Mouse (Mus musculus) midbrain, embryonic 10.5 days (tissue): ENCODE measurements around the gene Bmp6. TPM values are rescaled to one million over a fixed set of nuclear protein-coding genes. Genes with fewer than 3 reads are reported as not detected.

Source experiments
- DNase-seq: peaks from one replicate; pipeline ENCODE4 v3.0.0-alpha.2; 2017; ENCODE audit warnings: low spot score
- H3K27ac ChIP-seq: fragments of 300-500 bp; sonication (generic); replicated peaks from 2 replicates; pipeline ENCODE4 v1.5.1; 2016; ENCODE audit warnings: mild to moderate bottlenecking
- H3K27me3 ChIP-seq: fragments of 300-500 bp; sonication (generic); 2 replicates; pipeline ENCODE4 v1.6.1; 2016; ENCODE audit warnings: low read depth, mild to moderate bottlenecking; ENCODE audit not compliant: poor library complexity, severe bottlenecking
- H3K36me3 ChIP-seq: fragments of 300-500 bp; sonication (generic); 2 replicates; pipeline ENCODE4 v1.6.1; 2016; ENCODE audit warnings: mild to moderate bottlenecking, moderate library complexity
- H3K4me1 ChIP-seq: fragments of 300-500 bp; sonication (generic); 2 replicates; pipeline ENCODE4 v1.6.1; 2016
- H3K4me3 ChIP-seq: fragments of 300-500 bp; sonication (generic); 2 replicates; pipeline ENCODE4 v1.5.1; 2016; ENCODE audit warnings: mild to moderate bottlenecking, moderate library complexity
- H3K9me3 ChIP-seq: fragments of 300-500 bp; sonication (generic); replicated peaks from 2 replicates; pipeline ENCODE4 v1.6.1; 2016; ENCODE audit warnings: mild to moderate bottlenecking
- WGBS: fragments of 180-500 bp; shearing (Covaris S2); methylation state at CpG from one replicate; pipeline ENCODE4 v1.1.7; 2016; 5-methylcytosine and 5-hydroxymethylcytosine counted together
- polyA plus RNA-seq: library from polyadenylated mRNA; unstranded; fragments of >200 nt; fragmentation: Nextera tagmentation; extraction: Ambion mirVana; gene quantifications from 2 replicates; pipeline ENCODE4 v1.2.1, GENCODE M21; 2016

Gene Bmp6
- polyA plus RNA-seq, 1 experiment from 2014 or later, result 2.5 TPM

DNA sequence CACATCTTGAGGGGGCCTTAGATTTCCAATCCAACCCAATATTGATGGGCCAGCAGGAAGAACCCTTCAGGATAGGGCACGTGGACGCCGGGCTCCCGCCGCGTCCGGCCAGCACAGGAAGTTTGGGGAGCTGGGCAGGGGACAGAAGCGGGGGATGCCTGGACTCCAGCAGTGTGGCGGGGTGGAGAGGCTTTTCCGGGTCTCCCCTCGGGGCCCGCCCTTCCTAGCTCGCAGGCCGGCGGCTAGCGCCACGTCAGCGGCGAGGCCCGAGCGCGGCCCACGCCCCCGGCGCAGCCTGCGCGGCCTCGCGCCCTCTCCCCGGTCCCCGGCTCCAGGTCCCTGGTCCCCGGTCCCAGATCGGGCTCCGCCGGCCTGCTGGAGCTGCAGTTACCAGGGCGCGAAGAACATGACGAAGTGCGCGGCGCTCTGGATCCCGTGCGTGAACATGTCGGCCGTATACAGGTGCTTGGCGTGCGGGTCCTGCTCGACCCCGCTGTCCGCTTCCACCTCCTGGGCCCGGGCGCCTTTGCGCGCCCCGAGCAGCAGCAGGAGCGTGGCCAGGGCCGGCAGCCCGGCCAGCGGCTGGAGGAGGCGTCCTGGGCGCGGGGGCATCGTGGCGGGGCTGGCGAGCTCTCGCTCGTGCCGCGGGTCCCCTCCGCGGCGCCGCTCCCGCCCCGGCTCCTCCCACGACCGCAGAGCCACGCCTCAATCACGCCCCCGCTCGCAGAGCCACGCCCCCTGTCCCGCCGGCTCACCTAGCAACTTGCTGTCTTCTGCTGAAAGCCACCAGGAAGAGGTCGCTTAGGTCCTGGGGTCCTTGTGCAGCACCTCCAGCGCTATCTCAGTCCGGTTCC lies 183.1 kb downstream of the Bmp6 start:
- Histone ChIP-seq H3K4me1 (peaks cover 29% of the 10 kb centered on the region), H3K27me3 (0 out of 2 replicates have a peak, but pooled peaks cover 6% of the 10 kb centered on the region), H3K9me3 (no peaks in the 10 kb centered on the region), H3K27ac (peak overlapping the region; percentile 93), H3K36me3 (peaks cover 5% of the 10 kb centered on the region), H3K4me3 (peak overlapping the region; percentile 89)
- WGBS, result under 1% methylated on average over 86 of the region's 87 CpGs
- peak; percentile 86 for DNase-seq

DNA sequence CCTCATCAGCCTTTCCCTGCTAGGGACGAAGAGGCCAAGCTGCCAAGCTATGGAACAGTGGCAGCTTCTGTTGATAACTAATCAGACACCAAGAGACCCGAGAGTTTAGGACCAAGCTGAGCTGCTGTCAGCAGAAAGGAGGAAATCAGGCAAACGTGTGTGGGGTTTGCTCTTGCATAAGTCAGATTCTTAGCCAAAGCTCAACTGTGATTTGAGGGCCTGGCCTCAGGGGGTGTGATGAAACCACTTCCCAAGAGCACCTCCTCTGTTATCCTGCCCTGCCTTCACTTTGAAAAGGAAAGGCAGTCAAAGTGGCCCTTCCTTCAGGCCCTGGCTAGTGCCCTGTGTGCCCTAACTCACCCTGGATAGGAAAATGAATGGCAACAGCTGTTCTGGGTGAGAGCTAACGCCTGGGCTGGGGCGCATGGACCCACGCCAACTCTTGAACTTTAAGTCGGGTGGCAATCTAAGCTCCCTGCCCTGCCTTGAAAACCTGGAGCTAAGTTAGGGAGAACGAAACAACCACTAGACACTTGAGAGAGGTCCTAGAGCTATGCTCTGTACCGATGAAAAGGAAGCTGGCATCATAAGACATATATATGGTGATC lies 183.9 kb downstream of the Bmp6 start, which contains the start of gene Txndc5:
Gene Txndc5 (minus strand): TSS at position 138 of the 608 bp plus-strand sequence.
- Histone ChIP-seq H3K9me3 (no peaks in the 10 kb centered on the region), H3K27ac (peak within 1 kb of the TSS; percentile 93), H3K36me3 (no peaks in the 10 kb centered on the region), H3K4me1 (peaks cover 29% of the 10 kb centered on the region), H3K4me3 (peak within 1 kb of the TSS; percentile 89), H3K27me3 (0 out of 2 replicates have a peak, but pooled peaks cover 6% of the 10 kb centered on the region)
- WGBS, result 60% methylated on average over 9 of the region's 9 CpGs
- DNase-seq, result no peak

DNA sequence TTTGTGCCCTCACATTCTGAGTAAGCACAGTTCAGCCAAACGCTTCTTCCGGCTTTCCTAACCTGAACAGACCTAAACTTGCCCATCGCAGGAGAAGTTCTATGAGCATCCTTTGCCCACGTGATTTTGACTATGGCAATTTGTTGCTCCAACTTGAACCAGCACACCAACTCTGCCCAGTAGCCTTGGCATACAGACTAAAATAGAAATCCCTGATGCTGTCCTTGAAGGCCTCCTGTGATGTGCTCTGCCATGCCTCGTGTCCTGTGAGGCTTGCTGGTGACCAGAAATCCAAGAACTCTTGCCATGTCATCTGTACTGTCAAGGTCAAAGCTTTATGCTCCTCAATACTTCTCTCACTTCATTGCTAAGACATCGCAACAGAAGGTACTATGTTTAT lies 184.7 kb downstream of the Bmp6 start:
- no peaks in the 10 kb centered on the region for H3K36me3 ChIP-seq
- 85% methylated on average over 6 of the region's 6 CpGs for WGBS
- no peak for DNase-seq
- 0 out of 2 replicates have a peak, but pooled peaks cover 6% of the 10 kb centered on the region for H3K27me3 ChIP-seq
- no peaks in the 10 kb centered on the region for H3K9me3 ChIP-seq
- H3K27ac ChIP-seq, result no peak overlapping the region
- H3K4me3 ChIP-seq, result no peak overlapping the region
- peaks cover 29% of the 10 kb centered on the region for H3K4me1 ChIP-seq

DNA sequence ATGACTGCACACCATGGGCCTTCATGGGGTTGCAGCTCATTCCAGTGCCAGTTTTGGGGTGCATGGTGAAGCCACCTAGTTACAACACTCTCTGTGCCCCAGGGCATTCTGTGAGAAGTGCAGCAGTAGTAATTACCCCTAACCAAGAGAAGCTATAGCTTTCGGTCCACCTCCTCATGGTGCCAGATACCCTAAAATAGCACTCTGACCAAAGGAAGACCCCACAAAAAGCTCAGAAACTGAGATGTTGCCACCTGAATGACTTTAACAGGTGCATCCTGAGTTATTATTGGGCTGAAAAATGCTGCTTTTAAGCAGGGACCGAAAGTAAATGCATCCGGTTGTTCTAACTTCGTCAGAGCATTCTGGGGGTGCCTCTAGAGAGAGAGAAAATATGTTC lies 186.6 kb downstream of the Bmp6 start:
- no peak for DNase-seq
- H3K4me1 ChIP-seq, result peaks cover 23% of the 10 kb centered on the region
- H3K36me3 ChIP-seq, result no peaks in the 10 kb centered on the region
- H3K27me3 ChIP-seq, result 0 out of 2 replicates have a peak, but pooled peaks cover 6% of the 10 kb centered on the region
- no peak overlapping the region for H3K4me3 ChIP-seq
- WGBS, result 95% methylated on average over 4 of the region's 4 CpGs
- no peaks in the 10 kb centered on the region for H3K9me3 ChIP-seq
- H3K27ac ChIP-seq, result no peak overlapping the region

DNA sequence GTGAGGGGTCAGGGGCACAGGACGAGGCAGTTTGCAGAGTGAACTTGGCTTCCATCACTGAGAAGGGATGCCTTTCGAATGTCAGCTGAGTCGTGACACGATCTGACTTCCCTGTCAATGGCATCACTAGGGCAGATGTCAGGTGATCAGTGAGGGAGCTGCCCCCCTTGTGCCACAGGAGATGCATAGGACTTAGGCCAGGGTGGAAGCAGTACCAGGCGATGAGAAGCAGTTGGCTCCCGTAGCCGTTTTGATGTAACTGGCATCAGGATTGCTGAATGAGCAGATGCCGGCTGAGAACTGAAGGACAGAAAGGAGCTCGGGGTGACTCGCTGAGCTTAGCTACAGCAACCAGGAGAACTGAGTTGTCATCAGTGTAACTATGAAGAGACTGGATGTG lies 188.6 kb downstream of the Bmp6 start:
- 86% methylated on average over 10 of the region's 10 CpGs for WGBS
- no peak overlapping the region for H3K27ac ChIP-seq
- no peak overlapping the region for H3K4me3 ChIP-seq
- H3K27me3 ChIP-seq, result 0 out of 2 replicates have a peak, but pooled peaks cover 6% of the 10 kb centered on the region
- DNase-seq, result no peak
- peaks cover 5% of the 10 kb centered on the region for H3K4me1 ChIP-seq
- no peaks in the 10 kb centered on the region for H3K9me3 ChIP-seq
- no peaks in the 10 kb centered on the region for H3K36me3 ChIP-seq

DNA sequence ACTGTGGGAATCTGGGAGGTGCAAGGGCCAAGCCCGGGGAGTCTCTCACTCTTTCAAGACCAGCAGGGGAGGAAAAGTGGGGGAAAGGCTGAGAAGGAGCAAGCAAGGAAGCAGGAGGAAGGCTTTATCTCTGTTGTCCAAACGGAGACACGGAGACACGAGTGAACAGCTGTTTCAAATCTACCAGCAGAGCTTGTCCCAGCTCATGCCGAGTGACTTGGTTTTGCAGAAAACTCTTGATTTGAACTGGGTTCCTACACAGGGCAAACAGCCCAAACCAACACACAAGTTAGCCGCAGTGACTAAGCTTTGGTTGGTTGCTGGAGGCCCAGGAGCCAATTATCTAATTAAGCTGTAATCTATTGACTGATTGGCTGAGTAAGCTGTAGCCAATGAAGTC lies 189.1 kb downstream of the Bmp6 start:
- Histone ChIP-seq H3K4me1 (no peaks in the 10 kb centered on the region), H3K36me3 (no peaks in the 10 kb centered on the region), H3K27ac (no peak overlapping the region), H3K4me3 (no peak overlapping the region), H3K27me3 (0 out of 2 replicates have a peak, but pooled peaks cover 6% of the 10 kb centered on the region), H3K9me3 (no peaks in the 10 kb centered on the region)
- WGBS, result 60% methylated on average over 6 of the region's 6 CpGs
- DNase-seq, result no peak

DNA sequence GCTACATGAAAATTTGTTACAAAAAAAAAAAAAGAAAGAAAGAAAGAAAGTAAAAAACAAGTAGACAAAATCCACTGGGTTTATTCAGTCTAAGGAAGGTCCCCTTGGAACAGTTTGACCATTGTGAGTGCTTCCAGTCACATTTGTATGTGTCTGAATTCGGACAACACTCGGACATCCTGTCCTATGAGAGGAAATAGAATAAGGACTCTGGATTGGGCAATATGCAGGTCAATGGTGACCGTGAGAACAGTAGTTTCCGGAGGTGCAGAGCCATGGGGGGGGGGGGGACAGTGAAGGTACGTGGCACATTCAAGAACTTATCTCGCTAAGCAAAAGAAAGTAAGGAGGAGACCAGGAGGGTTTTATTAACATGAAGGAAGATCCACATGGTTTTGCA lies 189.8 kb downstream of the Bmp6 start:
- H3K4me3 ChIP-seq, result no peak overlapping the region
- no peak for DNase-seq
- no peak overlapping the region for H3K27ac ChIP-seq
- no peaks in the 10 kb centered on the region for H3K27me3 ChIP-seq
- H3K4me1 ChIP-seq, result no peaks in the 10 kb centered on the region
- H3K9me3 ChIP-seq, result no peaks in the 10 kb centered on the region
- WGBS, result 89% methylated on average over 6 of the region's 6 CpGs
- no peaks in the 10 kb centered on the region for H3K36me3 ChIP-seq

DNA sequence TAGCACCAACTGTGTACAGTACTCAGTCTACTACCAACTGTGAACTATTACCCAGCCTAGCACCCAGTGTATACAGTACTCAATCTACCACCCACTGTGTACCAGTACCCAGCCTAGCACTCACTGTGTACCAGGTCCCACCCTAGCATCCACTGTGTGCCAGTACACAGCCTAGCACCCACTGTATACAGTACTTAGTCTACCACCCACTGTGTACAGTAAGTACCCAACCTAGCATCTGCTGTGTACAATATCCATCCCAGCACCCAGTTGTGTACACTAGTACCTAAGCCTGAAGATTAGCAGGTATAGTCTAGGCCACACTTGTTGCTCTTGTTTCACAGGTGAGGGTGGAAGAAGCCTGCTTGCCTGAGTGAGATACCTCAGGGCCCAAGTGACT lies 192.6 kb downstream of the Bmp6 start:
- H3K36me3 ChIP-seq, result no peaks in the 10 kb centered on the region
- no peaks in the 10 kb centered on the region for H3K27me3 ChIP-seq
- H3K4me3 ChIP-seq, result no peak overlapping the region
- no peaks in the 10 kb centered on the region for H3K9me3 ChIP-seq
- no peak for DNase-seq
- H3K27ac ChIP-seq, result no peak overlapping the region
- H3K4me1 ChIP-seq, result no peaks in the 10 kb centered on the region

DNA sequence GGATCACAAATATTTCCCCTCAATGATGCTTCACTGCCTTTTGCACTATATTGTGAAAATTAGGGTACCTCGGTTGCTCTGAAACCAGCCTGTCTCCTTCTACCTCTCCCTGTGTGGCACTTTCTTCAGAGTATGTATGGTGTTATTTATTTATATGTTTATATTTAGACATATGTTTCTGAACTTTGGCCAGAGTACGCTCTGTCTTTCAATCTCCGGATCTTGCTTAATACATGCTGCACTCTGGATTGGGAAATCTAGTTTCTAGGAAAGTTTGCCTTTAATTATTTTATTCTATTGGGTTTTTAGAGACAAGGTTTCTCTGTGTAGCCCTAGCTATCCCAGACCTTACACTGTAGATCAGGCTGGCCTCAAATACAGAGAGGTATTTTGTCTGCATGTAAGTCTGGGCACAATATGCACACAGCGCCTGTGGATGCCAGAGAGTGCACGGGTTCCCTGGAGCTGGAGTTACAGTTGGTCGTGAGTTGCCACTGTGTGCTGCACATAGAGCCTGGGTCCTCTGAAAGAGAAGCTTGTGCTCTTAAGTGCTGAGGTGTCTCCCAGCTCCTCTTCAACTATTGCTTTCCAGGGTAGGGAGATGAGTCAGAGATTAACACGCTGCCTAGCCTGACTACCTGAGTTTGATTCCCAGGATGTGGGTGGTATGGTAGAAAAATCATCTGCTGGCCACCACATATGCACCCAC lies 194.4 kb downstream of the Bmp6 start:
- H3K9me3 ChIP-seq, result no peaks in the 10 kb centered on the region
- DNase-seq, result no peak
- no peaks in the 10 kb centered on the region for H3K36me3 ChIP-seq
- H3K4me3 ChIP-seq, result no peak overlapping the region
- no peaks in the 10 kb centered on the region for H3K27me3 ChIP-seq
- no peak overlapping the region for H3K27ac ChIP-seq
- 90% methylated on average over 7 of the region's 7 CpGs for WGBS
- H3K4me1 ChIP-seq, result no peaks in the 10 kb centered on the region

DNA sequence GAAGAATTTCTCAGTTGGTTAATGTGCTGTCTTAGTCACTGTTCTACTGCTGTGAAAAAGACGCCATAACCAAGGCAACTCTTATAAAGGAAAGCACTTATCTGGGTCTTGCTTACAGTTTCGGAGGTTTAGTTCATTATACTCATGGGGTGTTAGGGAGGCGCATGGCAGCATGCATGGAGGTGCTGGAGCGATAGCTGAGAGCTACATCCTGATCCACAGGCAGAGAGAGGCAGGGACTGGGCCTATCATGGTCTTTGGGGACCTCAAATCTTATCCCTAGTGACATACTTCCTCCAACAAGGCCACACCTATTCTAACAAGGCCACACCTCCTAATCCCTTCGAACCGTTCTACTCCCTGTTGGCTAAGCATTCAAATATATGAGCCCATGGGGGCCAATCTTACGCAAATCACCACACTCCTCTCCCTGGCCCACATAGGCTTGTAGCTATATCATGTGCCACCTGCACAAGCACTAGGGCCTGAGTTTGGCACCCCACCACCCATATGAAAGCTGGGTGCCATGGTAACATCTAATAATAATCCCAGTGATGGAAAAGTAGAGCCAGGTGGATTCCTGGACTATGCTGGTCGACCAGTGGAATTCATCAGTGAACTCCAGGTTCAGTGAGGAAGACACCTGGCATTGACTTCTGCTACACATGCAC lies 198.7 kb downstream of the Bmp6 start:
- Histone ChIP-seq H3K36me3 (no peaks in the 10 kb centered on the region), H3K27ac (no peak overlapping the region), H3K4me1 (no peaks in the 10 kb centered on the region), H3K27me3 (no peaks in the 10 kb centered on the region), H3K4me3 (no peak overlapping the region), H3K9me3 (no peaks in the 10 kb centered on the region)
- WGBS, result 84% methylated on average over 8 of the region's 8 CpGs
- DNase-seq, result no peak

DNA sequence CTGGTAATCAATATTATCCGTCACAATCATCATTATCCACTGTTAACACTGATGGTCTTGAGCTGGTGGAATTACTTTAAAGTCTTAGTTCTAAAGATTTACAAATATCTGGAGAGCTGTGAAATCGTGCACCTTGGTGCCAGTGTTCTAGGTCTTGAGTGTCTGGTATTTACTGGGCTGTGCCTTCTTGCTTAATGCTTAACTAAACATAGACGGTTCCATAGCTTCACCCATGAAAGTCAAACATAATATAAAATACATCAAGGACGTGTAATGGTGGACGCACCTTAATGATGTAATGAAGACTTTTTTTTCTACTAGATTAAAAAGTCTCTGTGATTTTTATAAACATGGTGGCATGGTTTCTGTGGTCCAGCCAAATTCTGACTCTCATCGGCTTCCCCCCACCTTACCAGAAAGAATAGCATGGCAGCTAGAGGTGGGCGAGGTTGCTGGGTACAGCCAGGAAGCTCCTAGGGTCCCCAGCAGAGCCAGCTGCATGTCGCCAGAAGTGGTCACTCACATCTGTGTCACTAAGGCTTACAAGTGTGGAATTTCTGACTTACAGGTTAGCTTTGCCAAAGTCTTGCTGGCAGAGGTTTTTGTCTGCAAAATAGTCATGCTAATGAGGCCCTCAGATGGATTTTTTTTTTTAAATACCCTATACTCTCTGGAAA lies 200.0 kb downstream of the Bmp6 start:
- H3K27me3 ChIP-seq, result no peaks in the 10 kb centered on the region
- no peaks in the 10 kb centered on the region for H3K4me1 ChIP-seq
- no peaks in the 10 kb centered on the region for H3K36me3 ChIP-seq
- no peaks in the 10 kb centered on the region for H3K9me3 ChIP-seq
- no peak overlapping the region for H3K4me3 ChIP-seq
- 87% methylated on average over 8 of the region's 8 CpGs for WGBS
- H3K27ac ChIP-seq, result no peak overlapping the region
- DNase-seq, result no peak

DNA sequence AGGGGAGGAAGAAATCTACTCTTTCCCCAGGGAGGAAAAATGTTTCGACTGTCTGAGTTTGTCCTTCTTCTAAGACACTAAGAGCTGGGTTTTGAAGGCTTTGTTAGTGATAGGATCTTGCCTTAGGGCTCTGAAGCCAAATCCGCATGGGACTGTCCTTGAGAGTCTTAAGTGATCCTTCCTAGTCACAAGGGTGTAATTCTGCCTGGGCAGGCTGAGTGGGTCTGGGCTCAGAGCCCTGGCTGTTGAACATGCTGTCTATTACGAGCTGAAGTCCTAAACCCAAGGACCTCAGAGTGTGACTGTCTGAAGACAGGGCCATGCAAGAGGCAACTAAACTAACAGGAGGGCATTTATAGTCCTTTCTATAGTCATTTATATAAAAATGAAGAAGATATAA lies 200.6 kb downstream of the Bmp6 start:
- DNase-seq, result no peak
- no peak overlapping the region for H3K4me3 ChIP-seq
- H3K4me1 ChIP-seq, result no peaks in the 10 kb centered on the region
- no peaks in the 10 kb centered on the region for H3K9me3 ChIP-seq
- H3K27me3 ChIP-seq, result no peaks in the 10 kb centered on the region
- no peak overlapping the region for H3K27ac ChIP-seq
- H3K36me3 ChIP-seq, result no peaks in the 10 kb centered on the region
- 75% methylated on average over 3 of the region's 3 CpGs for WGBS
